Mouse (Mus musculus): ENCODE results near the gene Olfr464.

- TF ChIP-seq POLR2A (IDR thresholded peaks at IDR 0.05; ENCODE audit: extremely low read depth, insufficient read depth, low read length), result no peak
- TF ChIP-seq CTCF (IDR thresholded peaks at IDR 0.05; ENCODE audit: low read depth, low read length), result peak; percentile 56
Observed at GRCm38 (mm10) chr11:87949990-87950389, 29.2 kb upstream of the Olfr464 start.

Measured in liver, adult 2 months (tissue).